Mouse (Mus musculus) lung, adult 2 months (tissue): Measurements from ENCODE around the gene Ift57.

Source experiments
- CTCF ChIP-seq: fragments of 200-500 bp; IDR thresholded peaks from 2 replicates; pipeline ENCODE4 v1.5.1; 2011; ENCODE audit warnings: mild to moderate bottlenecking, low read length, control low read depth; ENCODE audit not compliant: insufficient read depth
- POLR2A ChIP-seq: fragments of 200-500 bp; IDR thresholded peaks from 2 replicates; pipeline ENCODE4 v1.6.1; 2011; ENCODE audit warnings: low read depth, mild to moderate bottlenecking, control low read depth, low read length, borderline replicate concordance; ENCODE audit errors: extremely low read depth

GRCm38 (mm10) chr16:49752906-49753305, 53.9 kb downstream of the Ift57 start:
- TF ChIP-seq CTCF, result no peak
- no peak for TF ChIP-seq POLR2A
